Mouse (Mus musculus): Measurements from ENCODE around the gene Skp2.

Skp2 gene

GRCm38 (mm10) chr15:9111648-9112047 lies 43.6 kb downstream of the Skp2 start:
- DNase-seq = no peak

- DNase-seq = no peak
Measured at GRCm38 (mm10) chr15:9110526-9111347, 44.5 kb downstream of the Skp2 start.

GRCm38 (mm10) chr15:9106303-9107074 lies 48.7 kb downstream of the Skp2 start:
- DNase-seq = no peak

- DNase-seq = no peak
Measured at GRCm38 (mm10) chr15:9100446-9101077, 54.7 kb downstream of the Skp2 start.

- no peak for DNase-seq
Measured at GRCm38 (mm10) chr15:9096865-9097264, 58.4 kb downstream of the Skp2 start.

GRCm38 (mm10) chr15:9094366-9094750 lies 60.9 kb downstream of the Skp2 start:
- peak; percentile 57 to 67 for DNase-seq

GRCm38 (mm10) chr15:9093598-9094365 lies 61.4 kb downstream of the Skp2 start:
- DNase-seq = no peak

GRCm38 (mm10) chr15:9090662-9091061 lies 64.6 kb downstream of the Skp2 start:
- no peak for DNase-seq

- no peak for DNase-seq
Measured at GRCm38 (mm10) chr15:9089136-9089720, 66.0 kb downstream of the Skp2 start.

- no peak for DNase-seq
Measured at GRCm38 (mm10) chr15:9088683-9089072, 66.5 kb downstream of the Skp2 start.

- no peak for DNase-seq
Measured at GRCm38 (mm10) chr15:9087895-9088682, 67.1 kb downstream of the Skp2 start.

GRCm38 (mm10) chr15:9087421-9087820 lies 67.8 kb downstream of the Skp2 start:
- no peak for DNase-seq

- no peak for DNase-seq
Measured at GRCm38 (mm10) chr15:9086813-9087212, 68.4 kb downstream of the Skp2 start.

GRCm38 (mm10) chr15:9082753-9083152 lies 72.5 kb downstream of the Skp2 start:
- no peak for DNase-seq

GRCm38 (mm10) chr15:9081294-9081693 lies 73.9 kb downstream of the Skp2 start:
- DNase-seq = no peak

- no peak for DNase-seq
Measured at GRCm38 (mm10) chr15:9080206-9080605, 75.0 kb downstream of the Skp2 start.

GRCm38 (mm10) chr15:9079626-9080025 lies 75.6 kb downstream of the Skp2 start:
- no peak for DNase-seq

GRCm38 (mm10) chr15:9078481-9079300 lies 76.5 kb downstream of the Skp2 start:
- no peak for DNase-seq

- no peak for DNase-seq
Measured at GRCm38 (mm10) chr15:9075608-9076200, 79.5 kb downstream of the Skp2 start.

GRCm38 (mm10) chr15:9074671-9075070 lies 80.6 kb downstream of the Skp2 start:
- no peak for DNase-seq
